Mouse (Mus musculus) cortical plate, adult 2 months (tissue): Measurements from ENCODE around the gene Rpl13.

Experiments used
- CTCF ChIP-seq: fragments of 200-500 bp; IDR thresholded peaks from 2 replicates; pipeline ENCODE4 v1.5.1; 2011; ENCODE audit warnings: mild to moderate bottlenecking, control low read depth, low read length; ENCODE audit not compliant: insufficient read depth; ENCODE audit errors: extremely low read depth
- POLR2A ChIP-seq: fragments of 200-500 bp; IDR thresholded peaks from 2 replicates; pipeline ENCODE4 v1.6.1; 2011; ENCODE audit warnings: mild to moderate bottlenecking, low read length, control low read depth; ENCODE audit not compliant: insufficient read depth; ENCODE audit errors: extremely low read depth

DNA sequence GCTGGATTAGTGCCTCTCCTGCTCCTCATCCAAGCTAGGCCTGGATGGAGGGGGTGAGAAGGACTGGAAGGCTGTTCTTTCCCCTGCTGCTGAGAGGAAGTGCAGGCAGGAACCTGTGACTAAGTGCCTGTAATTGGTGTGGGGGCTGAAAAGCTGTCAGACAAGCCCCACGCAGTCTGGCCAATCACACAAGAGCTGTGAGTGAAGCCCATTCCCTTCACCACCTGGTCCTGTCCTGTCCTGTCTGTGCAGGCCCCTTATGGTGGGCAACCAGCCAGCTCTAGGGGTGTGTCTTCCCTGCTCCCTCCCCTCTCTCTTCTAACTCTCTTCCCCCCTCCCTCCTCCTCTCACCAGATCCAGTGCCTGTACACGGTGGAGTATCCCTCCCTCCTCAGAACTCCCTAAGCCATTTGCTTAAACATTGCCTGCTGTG lies 35.5 kb downstream of the Rpl13 start:
- TF ChIP-seq CTCF (no peak), POLR2A (no peak)
